Mouse (Mus musculus) retina, adult 2 months (tissue): ENCODE results near the gene Gm2832.
"Not testable (repeated sequence)": the region's sequence is repeated elsewhere in the genome, so short reads cannot be mapped to it uniquely, and the experiment has no call there.

ENCODE experiments used
- DNase-seq: peaks from one replicate; pipeline ENCODE4 v3.0.0-alpha.2; 2012; ENCODE audit warnings: low read depth, low spot score

Gene Gm2832

GRCm38 (mm10) chr14:41278505-41278904, at the start of gene Gm2832:
TSS of gene Gm2832 (plus strand) at chr14:41278805.
- DNase-seq: not testable (repeated sequence)

DNA sequence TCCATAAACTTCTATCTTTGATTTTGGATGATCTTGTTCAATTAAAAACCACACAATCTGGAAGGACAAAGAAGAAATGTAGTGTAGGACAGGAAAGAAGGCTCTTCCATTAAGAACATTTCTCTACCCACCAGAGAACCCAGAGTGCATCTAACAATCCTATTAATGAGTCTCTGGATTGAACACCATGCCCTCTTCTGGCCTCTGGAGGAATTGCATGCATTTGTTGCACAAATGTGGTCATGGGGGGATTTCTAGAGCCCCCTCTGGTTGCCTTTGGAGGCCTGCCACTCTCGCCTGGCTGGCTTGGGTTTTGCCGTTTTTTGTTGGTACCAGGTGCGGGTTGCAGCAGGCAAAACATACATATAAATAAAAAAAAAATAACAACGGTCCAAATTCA, 15.3 kb upstream of the Gm2832 start:
- DNase-seq: not testable (repeated sequence)

DNA sequence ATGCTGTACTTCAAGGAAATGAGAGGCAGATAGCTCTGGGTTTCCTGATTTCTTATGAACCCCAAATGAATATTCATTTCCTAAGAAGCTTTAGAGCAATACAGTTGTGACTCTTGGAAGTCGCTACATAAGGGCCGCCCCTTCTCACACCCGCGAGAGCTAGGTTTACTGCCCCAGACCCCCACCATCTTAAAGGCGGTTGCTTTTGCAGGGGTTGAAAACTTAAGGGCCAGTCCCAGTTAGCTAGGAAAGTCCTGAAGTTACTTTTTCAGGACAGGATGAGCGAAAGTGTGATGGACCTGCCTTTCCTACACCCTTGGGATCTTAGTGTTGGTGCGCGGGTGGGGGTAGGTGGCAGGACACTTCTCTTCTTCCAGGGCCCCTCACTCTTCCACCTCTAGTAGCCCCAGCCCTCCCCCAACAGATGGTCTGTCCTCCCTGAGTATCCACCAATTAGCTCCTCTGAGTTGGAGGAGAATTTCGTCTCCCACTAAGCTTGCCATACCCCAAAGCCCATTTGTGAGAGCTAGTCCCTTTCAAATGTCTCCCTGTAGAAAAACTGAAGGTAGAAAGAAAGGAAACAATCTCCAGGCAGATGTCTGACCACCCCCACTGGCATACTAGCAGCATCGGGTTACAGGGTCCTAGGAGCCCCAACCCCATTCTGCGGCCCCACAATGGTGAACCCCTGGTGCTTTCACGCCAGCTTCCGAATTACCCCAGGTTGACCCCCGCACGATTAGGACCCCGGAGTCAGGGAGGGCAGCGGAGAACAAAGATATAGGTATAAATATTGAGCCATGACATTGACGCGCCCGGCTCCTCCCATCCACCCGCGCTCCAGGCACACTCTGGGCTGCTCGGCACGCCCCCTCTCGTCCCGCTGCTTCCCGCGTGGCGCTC, 14.5 kb upstream of the Gm2832 start:
- not testable (repeated sequence) for DNase-seq

DNA sequence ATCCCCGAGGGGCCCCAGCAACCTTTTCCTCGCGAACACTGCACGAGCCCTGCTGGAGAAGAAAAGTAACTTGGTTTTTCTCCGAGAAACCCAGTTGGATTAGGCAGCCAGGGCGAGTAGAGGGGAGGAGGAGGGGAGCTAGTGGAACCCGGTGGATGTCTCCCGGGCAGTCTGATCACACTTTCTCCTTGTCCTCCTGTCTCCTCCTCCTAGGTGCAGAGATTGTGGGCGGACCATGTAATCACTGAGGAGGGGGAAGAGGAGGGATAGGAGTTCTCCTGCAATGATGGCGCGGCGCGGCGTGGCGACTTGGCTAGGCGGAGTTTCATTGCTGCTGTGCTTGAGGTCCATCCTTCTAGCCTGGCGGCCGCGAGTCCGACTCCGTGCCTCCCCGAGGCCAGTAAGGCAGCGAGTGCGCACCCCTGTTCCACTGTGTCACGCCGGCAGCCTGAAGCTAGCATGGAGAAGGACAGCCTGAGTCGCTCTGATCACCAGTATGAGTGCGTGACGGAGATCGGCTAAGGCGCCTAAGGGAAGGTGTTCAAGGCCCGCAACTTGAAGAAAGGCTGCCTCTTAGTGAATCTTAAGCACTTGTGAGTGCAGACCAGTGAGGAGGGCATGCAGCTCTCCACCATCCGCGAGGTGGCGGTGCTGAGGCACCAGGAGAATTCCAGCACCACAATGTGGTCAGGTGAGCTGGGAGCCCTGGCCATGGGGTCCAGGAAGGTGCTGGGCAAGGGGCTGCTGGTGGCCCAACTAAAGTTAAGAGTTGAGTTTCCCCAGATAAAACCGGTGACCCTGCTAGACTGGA, 13.6 kb upstream of the Gm2832 start:
- DNase-seq: not testable (repeated sequence)

- DNase-seq: not testable (repeated sequence)
Measured at GRCm38 (mm10) chr14:41285965-41286364, 7.4 kb downstream of the Gm2832 start.
